Mouse (Mus musculus) forebrain, embryonic 13.5 days (tissue): ENCODE measurements around the gene Ripply2. TPM values are rescaled to one million over a fixed set of nuclear protein-coding genes. Genes with fewer than 3 reads are reported as not detected.

ENCODE experiments used
- ATAC-seq: fragments of 200-750 bp; cut with Nextera tagmentation; 2 replicates; pipeline ENCODE4 v1.8.0; 2017
- H3K27ac ChIP-seq: fragments of 300-500 bp; sonication (generic); 2 replicates; pipeline ENCODE4 v1.5.1; 2015; ENCODE audit warnings: inconsistent platforms, mild to moderate bottlenecking, moderate library complexity
- H3K27me3 ChIP-seq: fragments of 300-500 bp; sonication (generic); 2 replicates; pipeline ENCODE4 v1.6.1; 2015; ENCODE audit warnings: mild to moderate bottlenecking, inconsistent platforms
- H3K36me3 ChIP-seq: fragments of 300-500 bp; sonication (generic); 2 replicates; pipeline ENCODE4 v1.6.1; 2015; ENCODE audit warnings: mild to moderate bottlenecking, inconsistent platforms; ENCODE audit not compliant: poor library complexity, severe bottlenecking
- H3K4me1 ChIP-seq: fragments of 300-500 bp; sonication (generic); 2 replicates; pipeline ENCODE4 v1.6.1; 2015; ENCODE audit warnings: inconsistent platforms
- H3K4me2 ChIP-seq: fragments of 300-500 bp; sonication (generic); 2 replicates; pipeline ENCODE4 v1.6.1; 2015; ENCODE audit warnings: inconsistent platforms, mild to moderate bottlenecking, moderate library complexity
- H3K4me3 ChIP-seq: fragments of 300-500 bp; sonication (generic); 2 replicates; pipeline ENCODE4 v1.5.1; 2015; ENCODE audit warnings: mild to moderate bottlenecking, inconsistent platforms
- H3K9ac ChIP-seq: fragments of 300-500 bp; sonication (generic); 2 replicates; pipeline ENCODE4 v1.6.1; 2015; ENCODE audit warnings: mild to moderate bottlenecking, inconsistent platforms
- H3K9me3 ChIP-seq: fragments of 300-500 bp; sonication (generic); replicated peaks from 2 replicates; pipeline ENCODE4 v1.6.1; 2016; ENCODE audit warnings: inconsistent platforms
- WGBS: fragments of 180-500 bp; shearing (Covaris S2); methylation state at CpG from one replicate; pipeline ENCODE4 v1.1.7; 2015; 5-methylcytosine and 5-hydroxymethylcytosine counted together
- polyA plus RNA-seq: library from polyadenylated mRNA; unstranded; fragments of >200 nt; fragmentation: Nextera tagmentation; extraction: Ambion mirVana; gene quantifications from 2 replicates; pipeline ENCODE4 v1.2.1, GENCODE M21; 2015

The Ripply2 gene
- polyA plus RNA-seq, 1 experiment from 2014 or later = 3.3 TPM

DNA sequence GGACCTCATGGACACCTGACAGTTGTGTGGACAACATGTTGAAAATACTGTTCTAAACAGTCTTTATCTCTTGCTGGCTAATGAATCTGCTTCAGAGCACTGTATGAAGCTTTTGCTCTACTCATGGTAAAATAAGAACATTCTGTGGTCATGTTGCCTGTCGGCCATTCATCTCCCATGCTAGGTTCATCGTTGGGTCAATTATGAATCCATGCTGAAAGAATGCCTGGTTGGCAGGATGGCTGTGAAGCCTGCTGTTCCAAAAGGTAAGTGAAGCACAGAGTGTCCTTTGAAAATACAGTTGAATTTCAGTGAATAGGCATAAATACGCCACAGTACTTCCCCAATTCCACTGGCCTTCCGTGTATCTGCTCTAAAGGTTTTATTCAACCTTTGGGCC lies 16.9 kb downstream of the Ripply2 start:
- 89% methylated on average over 4 of the region's 4 CpGs for WGBS
- Histone ChIP-seq H3K36me3 (peaks cover 24% of the 10 kb centered on the region), H3K4me3 (no peak overlapping the region), H3K9me3 (no peaks in the 10 kb centered on the region), H3K27me3 (no peaks in the 10 kb centered on the region), H3K4me2 (no peak overlapping the region), H3K27ac (no peak overlapping the region), H3K4me1 (no peaks in the 10 kb centered on the region), H3K9ac (no peak overlapping the region)
- ATAC-seq = no peak

DNA sequence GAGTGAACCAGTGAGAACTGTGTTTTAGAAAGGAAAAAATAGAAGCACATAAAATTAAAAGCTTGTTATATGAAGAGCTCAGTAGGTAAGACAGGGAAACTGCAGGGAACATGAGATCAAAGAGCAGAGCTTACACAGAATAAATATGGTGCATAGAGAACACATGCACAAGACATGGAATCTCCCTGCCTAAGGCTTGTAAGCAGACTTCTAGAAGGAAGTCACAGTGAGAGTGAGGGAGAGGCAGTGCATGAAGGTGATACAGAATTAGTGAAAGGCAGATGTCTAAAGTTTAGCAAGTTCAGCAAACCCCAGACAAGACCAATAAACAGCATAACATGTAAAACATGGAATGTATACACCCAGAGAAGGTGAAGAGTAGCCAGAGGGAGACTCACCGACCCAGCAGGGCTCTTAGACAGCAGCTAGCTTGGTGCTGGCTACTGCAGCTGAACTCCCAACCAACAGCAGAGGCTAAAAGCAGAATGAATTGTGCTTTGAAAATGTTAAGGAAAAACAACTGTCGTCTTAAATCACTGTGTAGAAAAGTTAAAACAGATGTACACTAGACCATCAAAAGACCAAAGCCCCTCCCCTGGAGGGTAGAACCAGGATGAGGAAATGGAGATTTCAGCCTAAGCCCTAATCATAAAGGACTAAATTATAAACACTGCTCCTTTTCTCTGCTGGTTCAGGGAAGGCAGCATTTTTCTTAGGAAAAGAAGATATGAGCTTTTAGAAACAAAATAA lies 19.7 kb downstream of the Ripply2 start:
- WGBS = 82% methylated on average over 2 of the region's 2 CpGs
- H3K27ac ChIP-seq = no peak overlapping the region

DNA sequence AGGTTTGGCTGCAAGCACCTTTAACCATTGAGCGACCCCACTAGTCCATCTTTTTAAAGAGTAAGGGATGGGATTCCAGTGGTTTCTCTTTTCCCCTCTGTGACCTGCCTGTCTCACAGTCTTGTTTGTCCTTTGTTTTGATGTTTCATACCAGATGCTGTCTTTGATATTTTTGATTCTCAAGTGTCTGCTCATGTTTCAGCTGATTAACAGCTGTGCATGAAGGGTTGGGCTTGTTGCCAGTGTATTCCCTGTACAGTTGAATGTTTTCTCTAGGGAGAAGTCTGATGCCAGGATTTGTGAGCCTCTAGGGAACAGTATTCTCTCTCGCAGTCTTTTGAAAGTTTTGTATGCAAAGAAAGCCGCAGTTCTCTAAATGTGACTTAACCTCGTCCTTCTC lies 34.1 kb downstream of the Ripply2 start:
- no peak for ATAC-seq
- H3K4me3 ChIP-seq = no peak overlapping the region
- H3K4me2 ChIP-seq = no peak overlapping the region
- no peaks in the 10 kb centered on the region for H3K4me1 ChIP-seq
- H3K27ac ChIP-seq = no peak overlapping the region
- H3K9me3 ChIP-seq = no peaks in the 10 kb centered on the region
- no peak overlapping the region for H3K9ac ChIP-seq
- H3K36me3 ChIP-seq = peaks cover 39% of the 10 kb centered on the region
- H3K27me3 ChIP-seq = no peaks in the 10 kb centered on the region
- WGBS = 81% methylated on average over 4 of the region's 4 CpGs

More for the DNA sequence above, 19.7 kb downstream of the Ripply2 start:
- no peak overlapping the region for H3K4me2 ChIP-seq
- H3K9me3 ChIP-seq = no peaks in the 10 kb centered on the region
- peaks cover 21% of the 10 kb centered on the region for H3K36me3 ChIP-seq
- H3K4me1 ChIP-seq = no peaks in the 10 kb centered on the region
- ATAC-seq = no peak
- no peaks in the 10 kb centered on the region for H3K27me3 ChIP-seq
- H3K9ac ChIP-seq = no peak overlapping the region
- no peak overlapping the region for H3K4me3 ChIP-seq

DNA sequence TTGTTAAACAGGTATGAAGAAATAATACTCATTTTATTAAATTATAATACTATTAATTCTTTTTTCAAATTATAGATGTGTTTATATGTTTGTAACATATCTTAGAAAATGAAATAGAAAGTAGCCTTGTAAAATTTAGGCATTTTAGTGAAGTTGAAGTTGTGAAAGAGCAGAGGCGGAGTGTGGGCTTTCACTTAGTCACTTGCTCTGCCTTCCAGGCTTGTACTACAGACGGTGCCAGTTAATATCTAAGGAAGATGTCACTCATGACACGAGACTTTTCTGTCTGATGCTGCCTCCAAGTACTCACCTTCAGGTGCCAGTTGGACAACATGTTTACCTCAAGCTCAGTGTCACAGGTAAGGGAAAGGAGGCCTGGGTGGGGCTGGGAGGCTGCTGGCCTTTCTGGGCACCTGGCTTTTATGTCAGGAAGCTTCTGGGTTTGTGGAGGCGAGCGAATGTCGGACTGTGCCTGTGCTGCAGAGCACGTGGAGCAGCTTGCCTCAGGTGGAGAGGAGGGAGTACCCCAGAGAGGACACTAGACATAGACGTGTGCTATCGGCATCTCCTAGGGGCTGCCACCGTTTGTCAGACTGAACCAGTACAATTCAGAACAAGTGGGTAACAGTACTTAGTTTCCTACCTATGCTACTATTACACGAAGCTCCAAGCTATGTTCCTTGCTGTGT lies 40.4 kb downstream of the Ripply2 start:
- Histone ChIP-seq H3K9me3 (no peaks in the 10 kb centered on the region), H3K4me1 (no peaks in the 10 kb centered on the region), H3K4me2 (no peak overlapping the region), H3K9ac (no peak overlapping the region), H3K27me3 (no peaks in the 10 kb centered on the region), H3K36me3 (peaks cover 44% of the 10 kb centered on the region), H3K27ac (no peak overlapping the region), H3K4me3 (no peak overlapping the region)
- 96% methylated on average over 11 of the region's 11 CpGs for WGBS
- ATAC-seq = no peak

DNA sequence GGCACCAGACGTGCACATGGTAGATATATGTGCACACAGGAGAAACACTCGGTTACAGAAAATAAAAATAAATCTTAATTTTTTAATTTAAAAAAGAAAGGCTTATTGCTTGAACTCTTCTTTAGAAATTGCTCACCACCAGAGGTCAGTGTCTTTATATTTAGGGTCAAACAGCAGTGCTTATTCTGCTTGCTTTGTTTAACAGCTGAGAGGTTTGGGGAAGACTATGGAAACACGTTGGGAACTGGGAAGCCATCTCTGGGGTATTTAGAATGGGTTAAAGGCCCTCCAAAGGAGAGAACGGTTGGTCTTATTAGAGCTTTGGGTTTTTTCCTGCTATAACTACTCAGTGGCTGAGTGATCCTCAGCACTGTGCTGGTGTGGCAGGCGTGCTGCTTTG lies 47.0 kb downstream of the Ripply2 start:
- ATAC-seq = no peak

DNA sequence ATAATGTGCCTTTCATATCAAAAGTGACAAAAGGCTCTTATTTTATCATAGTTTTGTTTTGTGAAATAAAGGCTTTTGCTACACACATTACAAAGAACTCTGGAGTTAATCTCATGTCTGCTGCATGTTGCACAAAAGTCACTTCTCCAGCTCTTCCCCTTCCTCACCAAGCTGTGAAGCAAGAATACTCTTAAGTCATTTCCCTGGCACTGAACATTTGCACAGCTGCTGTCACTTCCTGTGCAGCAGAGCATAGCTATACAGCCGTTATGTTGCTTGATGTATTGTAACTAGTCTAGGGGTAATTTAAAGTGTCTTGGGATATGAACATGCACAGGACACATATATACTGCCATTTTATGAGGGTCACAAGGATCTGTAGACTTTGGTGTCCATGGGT lies 52.8 kb downstream of the Ripply2 start:
- H3K4me2 ChIP-seq = no peak overlapping the region
- H3K4me3 ChIP-seq = no peak overlapping the region
- H3K9ac ChIP-seq = no peak overlapping the region
- peaks cover 57% of the 10 kb centered on the region for H3K36me3 ChIP-seq
- H3K9me3 ChIP-seq = no peaks in the 10 kb centered on the region
- no peaks in the 10 kb centered on the region for H3K4me1 ChIP-seq
- no peak for ATAC-seq
- no peaks in the 10 kb centered on the region for H3K27me3 ChIP-seq
- 91% methylated on average over 1 of the region's 1 CpGs for WGBS
- no peak overlapping the region for H3K27ac ChIP-seq

More for the DNA sequence above, 47.0 kb downstream of the Ripply2 start:
- 85% methylated on average over 5 of the region's 5 CpGs for WGBS
- Histone ChIP-seq H3K4me1 (no peaks in the 10 kb centered on the region), H3K4me2 (no peak overlapping the region), H3K27ac (no peak overlapping the region), H3K4me3 (no peak overlapping the region), H3K36me3 (peaks cover 73% of the 10 kb centered on the region), H3K9me3 (no peaks in the 10 kb centered on the region), H3K27me3 (no peaks in the 10 kb centered on the region), H3K9ac (no peak overlapping the region)

Other genes with a start within 250 kb of the Ripply2 start
- gene Snap91, start 134.9 kb upstream of the Ripply2 start, polyA plus RNA-seq = 46.5 and 47.7 TPM in 2 replicates
- gene Cyb5r4, start 6.5 kb downstream of the Ripply2 start, polyA plus RNA-seq = 92.0 and 93.9 TPM in 2 replicates
- 0.35 and 0.41 TPM in 2 replicates for gene Mrap2, start 128.8 kb downstream of the Ripply2 start, polyA plus RNA-seq
- gene Cep162, start 240.0 kb downstream of the Ripply2 start, polyA plus RNA-seq = 8.3 and 9.0 TPM in 2 replicates